Mouse (Mus musculus) midbrain, embryonic 14.5 days (tissue): ENCODE data around the gene Erp44. TPM values are rescaled to one million over a fixed set of nuclear protein-coding genes. Genes with fewer than 3 reads are reported as not detected.

Experiments used
- ATAC-seq: fragments of 200-750 bp; cut with Nextera tagmentation; 2 replicates; pipeline ENCODE4 v1.8.0; 2017; ENCODE audit warnings: moderate number of reproducible peaks, moderate library complexity; ENCODE audit not compliant: low FRiP score, low TSS enrichment
- DNase-seq: peaks from one replicate; pipeline ENCODE4 v3.0.0-alpha.2; 2015
- H3K27ac ChIP-seq: fragments of 300-500 bp; sonication (generic); replicated peaks from 2 replicates; pipeline ENCODE4 v1.5.1; 2014; ENCODE audit warnings: mild to moderate bottlenecking, low read depth, low read length, moderate library complexity
- H3K27me3 ChIP-seq: fragments of 300-500 bp; sonication (generic); 2 replicates; pipeline ENCODE4 v1.6.1; 2014; ENCODE audit warnings: low read length, control low read depth, mixed read lengths; ENCODE audit not compliant: control insufficient read depth, insufficient read depth
- H3K36me3 ChIP-seq: fragments of 300-500 bp; sonication (generic); 2 replicates; pipeline ENCODE4 v1.6.1; 2014; ENCODE audit warnings: low read length, control low read depth; ENCODE audit not compliant: control insufficient read depth, insufficient read depth
- H3K4me1 ChIP-seq: fragments of 300-500 bp; sonication (generic); 2 replicates; pipeline ENCODE4 v1.6.1; 2014; ENCODE audit warnings: mild to moderate bottlenecking, antibody characterized with exemption, low read length, control low read depth; ENCODE audit not compliant: control insufficient read depth, insufficient read depth
- H3K4me2 ChIP-seq: fragments of 300-500 bp; sonication (generic); 2 replicates; pipeline ENCODE4 v1.6.1; 2014; ENCODE audit warnings: mild to moderate bottlenecking, low read length, moderate library complexity
- H3K4me3 ChIP-seq: fragments of 300-500 bp; sonication (generic); replicated peaks from 2 replicates; pipeline ENCODE4 v1.5.1; 2014; ENCODE audit warnings: low read depth, low read length
- H3K9ac ChIP-seq: fragments of 300-500 bp; sonication (generic); replicated peaks from 2 replicates; pipeline ENCODE4 v1.6.1; 2014; ENCODE audit warnings: mild to moderate bottlenecking, low read length, moderate library complexity
- H3K9me3 ChIP-seq: fragments of 300-500 bp; sonication (generic); 2 replicates; pipeline ENCODE4 v1.6.1; 2016; ENCODE audit warnings: low read length, control low read depth, mixed read lengths; ENCODE audit not compliant: control insufficient read depth
- WGBS: fragments of 180-500 bp; shearing (Covaris S2); extraction: QIAGEN DNeasy Blood & Tissue Kit; methylation state at CpG from one replicate; pipeline ENCODE4 v1.1.7; 2014; 5-methylcytosine and 5-hydroxymethylcytosine counted together
- polyA plus RNA-seq: library from polyadenylated mRNA; unstranded; fragments of >200 nt; fragmentation: Nextera tagmentation; extraction: Ambion mirVana; gene quantifications from 2 replicates; pipeline ENCODE4 v1.2.1, GENCODE M21; 2014

Erp44 gene
- polyA plus RNA-seq, 1 experiment from 2014 or later, result 59.6 TPM

GRCm38 (mm10) chr4:48278757-48279497 is 431 bp downstream of the Erp44 start:
- H3K27ac ChIP-seq, result no peak overlapping the region; the same call in 1 of the 2 replicates
- H3K4me2 ChIP-seq, result peak overlapping the region; percentile 92
- peaks cover 10% of the 10 kb centered on the region for H3K4me1 ChIP-seq
- peak overlapping the region; percentile 60 for H3K4me3 ChIP-seq
- no peaks in the 10 kb centered on the region for H3K9me3 ChIP-seq
- DNase-seq (peak; percentile 33), ATAC-seq (no peak)
- peak overlapping the region; percentile 61 for H3K9ac ChIP-seq
- H3K36me3 ChIP-seq, result 0 out of 2 replicates have a peak, but pooled peaks cover 3% of the 10 kb centered on the region
- H3K27me3 ChIP-seq, result no peaks in the 10 kb centered on the region
- WGBS, result under 1% methylated on average over 34 of the region's 34 CpGs

- H3K9ac ChIP-seq, result no peak overlapping the region
- H3K36me3 ChIP-seq, result 0 out of 2 replicates have a peak, but pooled peaks cover 4% of the 10 kb centered on the region
- no peaks in the 10 kb centered on the region for H3K27me3 ChIP-seq
- 86% methylated on average over 3 of the region's 3 CpGs for WGBS
- ATAC-seq (no peak), DNase-seq (no peak)
- H3K4me1 ChIP-seq, result peaks cover 10% of the 10 kb centered on the region
- H3K9me3 ChIP-seq, result no peaks in the 10 kb centered on the region
- H3K4me2 ChIP-seq, result no peak overlapping the region
- no peak overlapping the region for H3K4me3 ChIP-seq
- no peak overlapping the region for H3K27ac ChIP-seq
Observed at GRCm38 (mm10) chr4:48277011-48277410, 2.3 kb downstream of the Erp44 start.

GRCm38 (mm10) chr4:48275736-48276135 is 3.6 kb downstream of the Erp44 start:
- 86% methylated on average over 3 of the region's 3 CpGs for WGBS
- Histone ChIP-seq H3K36me3 (0 out of 2 replicates have a peak, but pooled peaks cover 4% of the 10 kb centered on the region), H3K4me3 (no peak overlapping the region)

DNA sequence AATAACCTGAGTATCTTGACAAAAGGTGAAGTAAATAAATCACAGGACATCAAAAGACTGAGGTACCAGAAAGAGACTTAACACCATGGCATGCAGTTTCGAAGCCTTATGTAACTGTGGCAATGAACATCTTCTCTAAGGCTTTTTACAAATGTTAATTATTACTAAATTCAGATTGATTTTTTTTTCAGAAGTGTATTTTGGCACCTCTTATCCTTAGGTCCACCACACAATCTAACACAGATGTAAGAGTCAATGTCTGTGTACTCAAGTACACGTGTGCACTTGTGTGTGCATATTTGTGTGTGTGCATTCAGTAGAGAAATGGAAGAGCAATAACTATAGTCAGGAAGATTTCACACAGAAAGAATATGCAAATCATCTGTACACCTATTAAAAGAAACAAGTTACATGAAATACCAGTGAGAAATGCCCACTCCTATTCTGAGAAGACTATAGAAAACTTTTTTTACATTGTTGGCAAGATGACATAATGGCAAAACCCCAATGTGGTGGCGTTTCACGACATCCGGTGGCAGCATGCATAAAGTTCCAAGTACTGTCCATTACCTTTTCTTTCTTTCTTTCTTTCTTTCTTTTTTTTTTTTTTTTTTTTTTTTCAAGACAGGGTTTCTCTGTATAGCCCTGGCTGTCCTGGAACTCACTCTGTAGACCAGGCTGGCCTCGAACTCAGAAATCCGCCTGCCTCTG is 6.1 kb downstream of the Erp44 start:
- Histone ChIP-seq H3K9me3 (no peaks in the 10 kb centered on the region), H3K9ac (no peak overlapping the region), H3K4me3 (no peak overlapping the region), H3K27me3 (no peaks in the 10 kb centered on the region), H3K36me3 (0 out of 2 replicates have a peak, but pooled peaks cover 4% of the 10 kb centered on the region), H3K27ac (no peak overlapping the region), H3K4me2 (no peak overlapping the region), H3K4me1 (peaks cover 3% of the 10 kb centered on the region; the same call in 1 of the 2 replicates)
- 96% methylated on average over 7 of the region's 7 CpGs for WGBS
- DNase-seq (no peak), ATAC-seq (no peak)

More at GRCm38 (mm10) chr4:48275736-48276135, 3.6 kb downstream of the Erp44 start:
- no peak overlapping the region for H3K4me2 ChIP-seq
- peaks cover 10% of the 10 kb centered on the region for H3K4me1 ChIP-seq
- H3K27ac ChIP-seq, result no peak overlapping the region
- no peaks in the 10 kb centered on the region for H3K27me3 ChIP-seq
- no peaks in the 10 kb centered on the region for H3K9me3 ChIP-seq
- ATAC-seq, result no peak
- no peak overlapping the region for H3K9ac ChIP-seq
- no peak for DNase-seq

- H3K9ac ChIP-seq, result no peak overlapping the region
- H3K9me3 ChIP-seq, result no peaks in the 10 kb centered on the region
- WGBS, result 30% methylated on average over 5 of the region's 5 CpGs
- H3K36me3 ChIP-seq, result 0 out of 2 replicates have a peak, but pooled peaks cover 4% of the 10 kb centered on the region
- ATAC-seq (no peak), DNase-seq (no peak)
- H3K4me2 ChIP-seq, result no peak overlapping the region
- 0 out of 2 replicates have a peak, but pooled peaks cover under 1% of the 10 kb centered on the region for H3K4me1 ChIP-seq
- no peak overlapping the region for H3K27ac ChIP-seq
- no peaks in the 10 kb centered on the region for H3K27me3 ChIP-seq
- H3K4me3 ChIP-seq, result no peak overlapping the region
Observed at GRCm38 (mm10) chr4:48271838-48272237, 7.5 kb downstream of the Erp44 start.

DNA sequence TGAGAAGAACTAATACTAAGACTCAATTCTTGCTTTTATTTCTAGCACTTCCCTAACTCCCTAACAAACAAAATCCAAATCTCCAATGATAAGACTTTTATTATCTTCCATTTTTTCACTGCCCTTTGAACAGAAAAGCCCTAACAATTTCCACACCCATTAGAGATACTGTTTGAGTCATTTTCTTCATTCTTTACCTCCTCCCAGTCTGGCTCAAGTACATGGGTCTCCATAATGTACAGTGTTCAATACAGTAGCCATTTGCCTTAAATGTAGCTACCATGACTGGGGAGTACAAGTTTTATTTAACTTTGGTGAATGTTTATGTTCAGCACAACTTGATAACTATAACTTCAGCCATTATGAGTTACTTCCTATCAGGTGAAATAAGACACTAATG is 8.8 kb downstream of the Erp44 start:
- H3K4me2 ChIP-seq, result no peak overlapping the region
- no peaks in the 10 kb centered on the region for H3K9me3 ChIP-seq
- H3K27ac ChIP-seq, result no peak overlapping the region
- no peak overlapping the region for H3K4me3 ChIP-seq
- DNase-seq (no peak), ATAC-seq (no peak)
- H3K36me3 ChIP-seq, result 0 out of 2 replicates have a peak, but pooled peaks cover 4% of the 10 kb centered on the region
- H3K9ac ChIP-seq, result no peak overlapping the region
- no peaks in the 10 kb centered on the region for H3K4me1 ChIP-seq
- H3K27me3 ChIP-seq, result no peaks in the 10 kb centered on the region

DNA sequence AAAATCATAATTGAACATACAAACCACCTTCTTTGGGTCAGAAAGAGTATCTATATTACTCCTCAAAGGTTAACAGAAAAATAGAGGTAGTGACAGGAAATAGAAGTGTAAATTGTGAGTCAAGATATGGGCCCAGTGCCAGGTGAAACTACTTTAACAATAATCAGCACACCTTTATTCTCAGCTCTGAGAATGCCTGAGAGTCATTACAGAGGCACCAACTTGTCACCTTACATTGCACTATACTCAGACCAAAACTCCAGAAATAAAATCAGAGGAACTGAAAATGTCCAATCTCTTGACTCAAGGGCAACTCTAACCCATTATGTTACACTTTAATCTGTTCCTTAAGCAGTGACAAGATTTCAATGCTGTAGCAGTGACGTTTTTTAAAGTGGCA is 11.2 kb downstream of the Erp44 start:
- H3K4me3 ChIP-seq, result no peak overlapping the region
- ATAC-seq (no peak), DNase-seq (no peak)
- no peak overlapping the region for H3K4me2 ChIP-seq
- H3K9me3 ChIP-seq, result no peaks in the 10 kb centered on the region
- H3K9ac ChIP-seq, result no peak overlapping the region
- H3K4me1 ChIP-seq, result no peaks in the 10 kb centered on the region
- H3K27ac ChIP-seq, result no peak overlapping the region
- H3K36me3 ChIP-seq, result no peaks in the 10 kb centered on the region
- WGBS, result 81% methylated on average over 1 of the region's 1 CpGs
- no peaks in the 10 kb centered on the region for H3K27me3 ChIP-seq

DNA sequence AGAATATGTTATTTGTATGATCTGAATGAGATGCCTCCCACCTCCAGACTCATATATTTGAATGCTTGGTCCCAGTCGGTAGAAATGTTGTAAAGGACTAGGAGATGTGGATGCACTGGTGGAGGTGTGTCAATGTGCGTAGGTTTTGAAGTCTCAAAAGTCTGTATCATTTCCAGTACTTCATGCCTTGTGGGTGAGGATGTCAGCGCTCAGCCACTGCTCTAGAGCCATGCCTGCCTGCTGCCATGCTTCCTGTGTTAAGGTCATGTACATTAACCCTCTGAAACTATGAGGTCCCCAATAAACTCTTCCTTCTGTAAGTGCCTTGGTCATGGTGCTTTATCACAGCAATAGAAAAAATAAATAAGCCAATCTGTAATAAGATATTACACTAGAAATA is 11.7 kb downstream of the Erp44 start:
- no peak for DNase-seq
- no peak overlapping the region for H3K27ac ChIP-seq
- H3K4me2 ChIP-seq, result no peak overlapping the region
- no peak overlapping the region for H3K4me3 ChIP-seq
- no peaks in the 10 kb centered on the region for H3K9me3 ChIP-seq
- 88% methylated on average over 3 of the region's 3 CpGs for WGBS
- no peaks in the 10 kb centered on the region for H3K36me3 ChIP-seq
- H3K4me1 ChIP-seq, result no peaks in the 10 kb centered on the region
- H3K9ac ChIP-seq, result no peak overlapping the region
- H3K27me3 ChIP-seq, result no peaks in the 10 kb centered on the region
- ATAC-seq, result no peak
